Mouse (Mus musculus): ENCODE data around the gene Hagh.

Gene Hagh

DNA sequence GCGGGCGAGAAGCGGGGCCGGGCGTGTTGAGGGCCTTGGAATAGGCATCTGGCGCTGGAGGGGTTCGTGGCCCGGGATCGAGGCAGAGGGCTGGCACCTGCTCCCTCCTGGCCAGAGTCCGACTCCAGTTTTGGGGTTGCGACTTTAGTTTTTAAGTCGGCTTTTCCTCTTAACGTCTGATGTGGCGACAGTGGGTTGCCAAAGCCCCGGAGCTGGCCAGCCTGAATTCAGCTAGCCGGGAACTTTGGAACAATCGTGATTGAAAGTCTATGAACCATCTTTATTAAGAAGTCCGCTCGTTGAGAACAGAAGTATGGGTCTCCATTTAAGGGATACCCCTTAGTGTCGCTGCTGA lies 10.8 kb downstream of the Hagh start:
- no peak for DNase-seq

DNA sequence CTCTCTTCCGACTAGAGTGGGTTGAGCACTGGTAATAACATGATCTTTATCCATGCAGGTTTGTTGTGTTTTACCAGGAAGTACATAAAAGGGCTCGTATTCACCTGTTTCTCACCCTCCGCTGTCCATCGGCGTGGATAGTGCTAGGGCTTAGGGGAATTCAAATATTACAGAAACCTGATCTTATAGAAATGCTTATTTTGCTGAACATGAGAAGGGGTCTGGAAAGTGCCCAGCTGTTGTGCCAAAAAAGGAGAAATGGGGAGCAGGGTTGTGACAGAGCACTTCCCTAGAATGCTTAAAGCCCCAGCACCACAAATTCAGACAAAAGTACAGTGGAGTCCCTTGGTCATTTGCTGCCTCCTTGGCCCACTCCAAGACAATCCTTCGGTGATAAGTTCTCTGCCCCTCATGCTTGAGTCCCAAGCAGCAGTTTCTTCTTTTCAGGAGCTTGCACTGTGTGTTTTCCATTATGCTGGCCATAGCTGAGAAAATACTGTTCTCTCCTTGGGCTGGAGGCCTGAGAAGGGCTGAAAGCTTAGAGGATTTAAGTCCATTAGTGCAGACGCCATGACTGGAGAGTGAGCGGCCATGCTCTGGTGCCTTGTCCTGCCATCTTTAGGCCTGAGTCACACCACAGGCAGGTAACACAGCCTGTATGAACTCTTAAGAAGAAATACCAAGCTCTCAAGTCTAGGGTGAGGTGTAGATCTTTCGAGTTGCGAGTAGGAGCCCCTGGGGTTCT lies 11.6 kb downstream of the Hagh start:
- DNase-seq = peak in 1 of 2 experiments; percentile 35

DNA sequence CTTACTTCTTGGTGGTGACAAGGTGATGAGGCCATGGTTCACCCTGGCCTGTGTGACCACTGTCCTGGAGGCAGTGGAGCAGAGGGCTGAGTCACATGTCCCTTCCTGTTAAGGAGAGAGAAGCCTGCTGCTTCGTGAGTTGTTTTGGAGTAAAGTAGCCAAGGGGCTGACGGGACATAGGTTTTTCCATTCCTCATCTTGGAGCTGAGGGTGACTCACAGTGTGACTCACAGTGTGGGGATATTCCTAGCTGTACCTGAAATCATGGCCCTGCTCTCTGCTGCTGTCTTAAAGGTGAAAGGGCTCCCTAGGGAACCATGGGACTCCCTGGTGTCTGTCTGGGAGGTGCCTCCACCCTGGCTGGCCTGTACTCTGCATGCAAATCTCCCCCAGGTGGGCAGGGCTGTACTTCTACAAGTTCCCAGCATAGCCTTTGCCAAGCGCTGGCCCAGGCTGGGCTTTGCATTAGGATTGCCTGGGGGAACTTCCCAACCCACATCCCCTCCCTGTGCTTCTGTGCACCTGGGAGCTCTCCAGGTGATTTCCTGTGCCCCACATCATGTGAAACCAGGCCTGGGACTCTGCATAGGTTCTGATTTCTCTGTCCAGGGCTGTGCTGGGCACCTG lies 16.0 kb downstream of the Hagh start:
- peak; percentile 38 to 78 for DNase-seq

DNA sequence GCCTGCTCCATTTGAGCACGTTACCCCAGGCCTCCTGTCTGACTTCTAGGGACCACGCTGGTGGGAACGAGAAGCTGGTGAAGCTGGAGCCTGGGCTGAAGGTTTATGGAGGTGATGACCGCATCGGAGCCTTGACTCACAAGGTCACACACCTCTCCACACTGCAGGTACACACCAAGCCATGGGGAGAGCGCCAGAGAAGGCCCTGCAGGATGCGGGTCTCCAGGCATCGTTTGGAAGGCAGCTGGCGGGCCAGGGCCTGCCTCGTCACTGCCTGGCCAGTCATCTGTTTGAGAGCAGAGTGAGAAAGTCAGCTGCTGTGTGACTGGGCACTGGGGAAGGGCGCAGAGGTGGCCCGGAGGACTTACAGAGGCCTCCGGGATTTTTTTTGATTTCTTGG lies 16.6 kb downstream of the Hagh start:
- peak in 1 of 2 experiments; percentile 40 for DNase-seq

DNA sequence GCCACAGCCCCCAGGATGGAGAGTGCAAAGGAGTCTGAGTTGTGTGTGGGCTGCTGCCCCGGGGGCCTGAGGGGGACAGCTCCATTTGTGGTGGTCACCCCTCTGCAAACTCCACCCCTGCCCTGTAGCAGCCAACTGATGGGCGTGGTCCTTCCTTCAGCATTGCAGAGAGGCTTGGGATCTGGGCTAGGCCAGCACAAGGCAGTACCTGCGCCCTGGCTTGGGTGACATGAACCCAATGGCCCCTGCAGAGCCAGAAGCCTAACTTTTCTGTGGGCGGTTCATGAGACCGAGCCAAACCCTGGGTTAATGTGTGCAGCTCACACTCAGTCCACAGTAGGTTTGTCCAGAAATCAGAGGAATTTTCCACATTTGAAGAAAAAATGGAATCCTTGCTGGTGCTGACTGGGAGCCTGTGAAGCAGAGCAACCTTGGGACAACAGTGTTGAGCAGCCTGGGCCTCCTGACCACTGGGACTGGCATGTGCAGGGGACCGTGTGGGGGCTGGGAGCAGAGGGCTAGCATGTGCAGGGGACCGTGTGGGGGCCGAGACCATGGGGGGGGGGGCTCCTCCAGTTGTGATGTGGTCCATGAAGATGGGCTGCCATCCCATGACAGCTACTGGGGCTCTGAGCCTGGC lies 18.0 kb downstream of the Hagh start:
- DNase-seq = peak; percentile 81 to 95

DNA sequence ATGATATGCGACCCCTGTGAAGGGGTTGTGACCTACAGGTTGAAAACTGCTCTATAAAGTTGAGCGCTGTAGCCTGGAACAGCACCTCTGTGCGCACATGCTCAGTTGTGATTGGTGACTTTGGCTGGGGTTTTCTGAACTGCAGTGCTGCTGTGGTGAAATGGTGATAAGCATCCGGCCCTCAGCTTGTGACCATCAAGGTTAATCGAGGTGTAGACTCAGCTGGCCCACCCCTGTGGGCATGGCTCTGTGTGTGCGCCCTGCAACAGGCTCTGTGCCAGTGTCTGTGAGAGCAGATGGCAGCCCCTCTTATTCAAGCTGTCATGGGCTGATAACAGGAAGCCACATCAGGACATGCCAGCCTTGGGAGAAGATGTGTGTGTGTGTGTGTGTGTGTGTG lies 19.0 kb downstream of the Hagh start:
- peak in 1 of 2 experiments; percentile 38 for DNase-seq

DNA sequence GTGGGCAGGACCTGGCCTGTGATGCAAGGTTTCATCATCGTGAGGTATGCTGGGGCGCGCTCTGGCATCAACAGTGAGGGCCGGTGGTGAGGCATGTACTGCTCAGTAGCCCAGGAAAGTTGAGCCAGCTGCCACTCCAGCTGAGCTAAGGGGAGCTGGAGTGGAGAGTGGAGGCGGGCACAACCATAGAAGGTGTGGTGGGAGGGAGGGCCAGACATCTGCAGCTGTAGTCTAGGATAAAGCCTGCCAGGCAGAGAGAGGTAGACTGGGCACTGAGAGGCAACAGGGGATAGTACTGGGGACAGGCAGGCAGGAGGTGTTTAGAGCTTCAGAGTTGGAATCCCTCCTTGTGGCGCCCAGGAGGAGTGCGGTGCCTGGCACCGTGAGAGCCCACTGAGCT lies 20.1 kb downstream of the Hagh start:
- DNase-seq = peak in 1 of 2 experiments; percentile 26

DNA sequence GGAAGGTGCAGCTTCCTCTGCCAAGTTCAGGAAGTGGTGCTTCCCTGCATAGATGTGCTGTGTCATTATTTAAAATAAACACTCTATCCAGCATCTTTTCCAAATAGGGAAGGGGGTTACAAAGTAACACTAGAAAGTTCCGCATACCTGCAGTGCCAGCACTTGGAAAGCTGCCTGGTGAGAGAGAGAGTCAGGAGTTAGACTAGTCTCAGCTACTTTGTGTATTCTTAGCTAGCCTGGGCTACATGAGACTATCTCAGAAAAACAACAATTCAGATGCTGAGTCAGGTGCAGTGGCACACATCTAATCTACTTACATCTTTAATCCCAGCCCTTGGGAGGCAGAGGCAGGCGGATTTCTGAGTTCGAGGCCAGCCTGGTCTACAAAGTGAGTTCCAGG lies 21.8 kb downstream of the Hagh start:
- DNase-seq = peak in 1 of 2 experiments; percentile 14

DNA sequence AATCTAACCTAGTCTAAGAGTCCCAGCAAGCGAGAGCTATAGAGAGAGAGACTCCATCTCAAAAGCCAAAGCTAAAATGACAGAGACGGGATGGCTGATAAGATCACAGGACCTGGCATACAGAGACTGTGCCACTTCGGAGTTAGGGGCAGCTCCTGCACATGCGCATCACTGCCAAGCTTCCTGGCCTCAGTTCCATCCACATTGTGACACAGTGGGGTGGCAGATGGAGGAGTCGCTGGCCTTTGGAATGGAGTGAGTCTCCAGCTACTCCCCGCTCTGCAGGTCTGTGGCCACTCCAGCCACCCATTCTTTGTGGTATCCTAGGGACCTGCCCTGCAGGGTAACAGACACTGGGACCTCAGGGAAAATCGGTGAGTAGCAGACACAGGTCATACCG lies 25.8 kb downstream of the Hagh start, which contains the start of gene Igfals:
Igfals (plus strand) TSS at position 222 of the 400 bp plus-strand sequence.
- DNase-seq = peak in 1 of 2 experiments; percentile 31

DNA sequence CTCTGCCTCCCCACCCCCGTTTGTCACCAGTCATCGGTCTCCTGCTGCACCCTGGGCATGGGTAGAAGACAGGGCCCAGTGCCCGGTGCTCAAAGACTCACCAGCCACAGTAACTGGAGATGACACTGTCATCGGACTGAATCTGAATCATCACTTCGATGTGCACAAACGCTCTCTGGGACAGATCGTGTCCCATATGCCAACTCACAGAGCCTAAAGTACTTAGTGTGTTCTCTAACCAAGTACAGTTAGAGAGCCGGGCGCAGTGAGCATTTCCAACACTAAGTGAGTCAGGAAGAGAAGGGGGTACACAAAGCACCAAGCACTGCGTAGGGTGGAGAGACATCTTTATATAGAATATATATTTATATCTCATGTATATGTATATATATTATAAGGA lies 28.0 kb downstream of the Hagh start:
- DNase-seq = peak in 1 of 2 experiments; percentile 24

DNA sequence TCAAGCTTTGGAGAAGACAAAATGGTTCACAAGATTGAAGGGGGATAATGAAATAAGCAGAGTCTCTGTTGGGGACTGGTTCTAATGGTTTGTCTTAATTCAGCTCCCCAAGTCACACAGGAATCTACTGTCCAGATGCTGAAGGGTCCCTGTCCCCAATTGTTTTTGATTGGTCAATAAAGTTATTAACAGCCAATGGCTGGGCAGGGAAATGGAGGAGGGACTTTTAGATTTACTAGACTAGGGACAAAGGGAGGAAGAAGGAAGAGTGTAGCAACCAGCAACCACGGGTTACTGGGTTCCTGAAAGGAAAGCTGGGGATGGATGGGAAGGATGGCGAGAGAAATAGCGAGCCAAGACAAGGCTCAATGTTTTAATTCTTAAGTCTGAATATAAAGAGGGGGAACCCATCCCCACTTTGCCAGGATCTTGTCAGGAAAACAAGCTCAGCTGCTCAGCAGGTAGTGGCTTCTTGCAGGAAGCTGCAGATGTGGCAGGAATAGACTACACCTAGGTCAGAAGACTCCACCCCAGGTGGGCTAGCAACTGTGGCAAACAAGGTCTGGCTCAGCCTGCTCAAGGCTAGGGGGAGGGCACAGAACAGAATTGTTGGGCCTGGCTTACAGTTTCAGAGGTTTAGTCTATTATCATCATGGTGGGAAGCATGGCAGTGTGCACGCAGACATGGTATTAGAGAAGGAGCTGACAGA lies 33.9 kb downstream of the Hagh start:
- DNase-seq = no peak

DNA sequence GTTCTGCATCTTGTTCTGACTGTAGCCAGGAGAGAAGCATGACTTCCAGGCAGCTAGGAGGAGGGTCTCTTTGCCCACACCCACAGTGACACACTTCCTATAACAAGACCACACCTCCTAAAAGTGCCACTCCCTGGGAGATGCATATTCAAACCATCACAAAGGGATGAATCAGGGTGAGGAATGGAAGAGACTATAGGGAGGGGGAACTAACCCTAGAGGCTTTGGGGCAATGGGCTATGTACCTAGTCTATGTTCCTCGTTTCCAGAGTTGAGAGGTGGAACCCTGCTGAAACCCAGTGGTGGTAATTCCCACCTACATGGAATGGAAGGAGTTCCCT lies 34.4 kb downstream of the Hagh start:
- DNase-seq = no peak

DNA sequence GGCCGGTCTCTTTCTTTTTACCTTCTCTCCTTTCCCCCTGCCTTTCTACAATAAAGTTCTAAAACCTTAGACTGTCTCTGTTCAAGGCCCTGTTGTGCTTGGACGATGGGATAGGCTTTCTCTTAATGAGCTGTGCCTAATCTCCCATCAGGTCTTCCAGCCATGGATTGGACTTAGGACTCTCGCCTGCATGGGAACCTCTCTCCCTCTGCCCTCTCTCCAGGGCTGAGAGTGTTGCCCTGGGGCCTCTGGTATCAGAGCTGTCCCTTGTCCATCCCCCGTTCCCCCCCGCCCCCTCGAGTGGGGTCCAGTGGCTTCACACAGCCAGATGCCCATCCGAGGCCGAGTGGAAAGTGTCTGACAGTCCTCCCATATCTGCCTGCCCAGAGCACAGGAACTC lies 35.0 kb downstream of the Hagh start:
- peak in 1 of 2 experiments; percentile 60 for DNase-seq

DNA sequence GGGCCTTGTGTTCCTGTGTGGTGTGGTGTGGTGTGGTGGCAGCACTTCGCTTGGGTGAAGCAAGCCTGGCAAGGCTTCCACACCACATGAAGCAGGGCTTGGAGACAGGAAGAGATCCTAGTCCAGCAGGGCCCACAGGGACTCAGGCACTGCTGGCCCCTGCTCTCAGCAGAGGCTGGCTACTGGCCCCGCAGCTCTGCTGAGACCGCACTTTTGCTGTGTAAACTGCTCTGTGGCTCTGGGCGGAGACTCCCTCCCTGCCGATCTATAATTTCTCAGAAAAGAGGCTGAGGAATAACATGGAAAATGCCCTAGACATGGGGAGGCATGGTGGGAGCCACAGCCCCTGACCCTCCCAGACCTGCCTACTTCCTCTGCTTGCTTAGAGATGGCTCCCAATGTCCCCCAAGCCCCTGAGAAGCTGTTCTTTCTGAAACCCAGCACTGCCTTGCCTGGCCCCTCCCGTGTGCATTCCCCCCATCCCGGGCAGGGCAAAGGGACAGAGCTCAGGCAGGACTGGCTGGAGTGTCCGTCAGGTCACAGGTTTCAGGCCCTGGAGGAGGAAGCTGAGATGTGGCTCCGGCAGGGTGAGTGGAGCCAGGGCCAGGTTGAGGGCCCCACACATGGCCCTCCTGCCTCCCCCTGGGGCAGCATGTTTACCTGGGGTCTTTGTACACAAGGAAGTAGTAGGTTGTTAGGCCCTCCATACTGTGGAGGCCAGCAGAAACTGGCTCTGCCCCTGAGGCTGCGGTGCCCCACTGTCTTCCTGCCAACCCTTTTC lies 37.6 kb downstream of the Hagh start:
- DNase-seq = peak; percentile 75 to 90

DNA sequence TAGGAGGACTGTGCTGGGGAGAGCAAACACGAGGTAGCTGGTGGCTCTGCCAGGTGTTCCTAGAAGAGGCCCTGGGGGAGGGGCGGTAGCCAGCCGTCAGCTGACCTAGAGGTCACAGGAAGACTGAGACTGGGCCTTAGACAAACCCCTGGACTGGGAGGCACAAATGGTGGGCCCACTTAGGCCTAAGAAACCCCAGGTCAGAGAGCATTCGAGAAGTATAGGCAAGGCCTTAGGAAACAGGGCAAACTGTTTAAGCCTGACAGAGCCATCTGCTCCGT lies 38.1 kb downstream of the Hagh start:
- DNase-seq = peak; percentile 93 to 96

DNA sequence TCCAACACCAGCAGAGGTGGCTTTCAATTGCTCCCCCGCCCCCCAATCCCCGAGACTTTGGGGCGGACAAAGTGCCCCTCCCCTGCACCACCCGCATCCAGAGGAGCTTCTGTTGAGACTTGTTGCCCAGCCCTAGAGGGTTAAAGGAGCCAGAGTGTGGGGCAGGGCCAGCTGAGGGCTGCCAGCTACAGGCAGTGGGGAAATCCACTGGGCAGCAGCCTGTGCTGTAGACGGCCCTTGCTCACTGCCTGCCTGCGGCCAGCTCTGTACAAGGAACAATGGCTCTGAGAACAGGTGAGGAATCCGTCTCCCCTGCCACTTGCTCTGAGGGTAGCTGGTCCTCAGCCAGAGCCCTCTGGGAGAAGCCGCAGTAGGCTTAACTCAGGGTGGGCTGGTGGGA lies 38.6 kb downstream of the Hagh start:
- peak in 1 of 2 experiments; percentile 81 for DNase-seq

DNA sequence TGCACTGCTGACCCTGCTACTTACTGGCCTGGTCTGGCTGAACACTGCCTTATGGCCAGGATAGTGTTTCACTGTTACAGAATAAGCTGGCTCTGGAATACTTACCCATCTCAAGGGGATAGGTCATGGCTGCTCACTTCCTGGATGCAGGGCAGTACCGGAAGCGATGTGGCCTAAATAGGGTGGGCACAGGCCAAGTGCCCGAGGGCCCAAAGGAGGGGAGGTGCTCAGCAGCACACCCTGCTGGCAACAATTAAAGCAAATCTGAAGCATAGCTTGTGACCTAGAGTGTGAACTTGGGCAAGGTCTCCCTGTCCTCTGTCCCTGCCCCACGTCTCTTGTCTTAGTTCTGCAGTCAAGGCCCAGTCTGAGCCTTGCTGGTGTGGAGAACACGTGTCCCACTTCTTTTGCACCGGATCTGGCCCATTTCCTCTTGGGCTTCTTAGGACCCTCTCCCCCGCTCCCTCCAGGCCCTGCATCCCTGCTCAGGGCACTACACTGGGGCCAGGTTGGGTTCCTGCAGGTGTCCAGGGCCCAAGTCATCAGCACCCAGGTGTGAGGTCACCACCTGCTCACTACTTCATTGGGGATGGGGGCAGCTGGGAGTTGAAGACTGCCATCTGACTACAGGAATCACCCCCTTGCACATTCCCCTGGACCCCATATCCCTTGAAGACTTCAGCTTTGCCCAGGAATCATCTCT lies 41.9 kb downstream of the Hagh start:
- DNase-seq = peak; percentile 70 to 71

DNA sequence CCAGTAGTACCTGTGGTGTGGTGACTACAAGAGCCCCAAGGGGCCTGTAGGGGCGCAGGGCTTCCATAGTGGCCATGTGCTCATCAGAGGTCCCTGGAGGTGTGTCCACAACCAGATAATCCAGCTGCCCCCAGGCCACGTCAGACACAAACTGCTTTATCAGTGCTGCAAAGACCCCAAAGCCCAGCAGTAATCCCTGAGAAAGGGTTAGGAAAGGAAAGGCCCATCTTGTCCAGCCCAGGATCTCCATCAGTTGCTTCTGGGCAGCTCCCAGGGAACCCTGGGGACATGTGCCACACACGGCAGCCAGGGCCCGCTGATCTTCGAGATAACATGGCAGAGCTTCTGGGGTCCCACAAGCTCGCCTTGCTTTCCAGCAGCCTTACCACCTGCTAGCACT lies 44.4 kb downstream of the Hagh start:
- peak in 1 of 2 experiments; percentile 30 for DNase-seq

DNA sequence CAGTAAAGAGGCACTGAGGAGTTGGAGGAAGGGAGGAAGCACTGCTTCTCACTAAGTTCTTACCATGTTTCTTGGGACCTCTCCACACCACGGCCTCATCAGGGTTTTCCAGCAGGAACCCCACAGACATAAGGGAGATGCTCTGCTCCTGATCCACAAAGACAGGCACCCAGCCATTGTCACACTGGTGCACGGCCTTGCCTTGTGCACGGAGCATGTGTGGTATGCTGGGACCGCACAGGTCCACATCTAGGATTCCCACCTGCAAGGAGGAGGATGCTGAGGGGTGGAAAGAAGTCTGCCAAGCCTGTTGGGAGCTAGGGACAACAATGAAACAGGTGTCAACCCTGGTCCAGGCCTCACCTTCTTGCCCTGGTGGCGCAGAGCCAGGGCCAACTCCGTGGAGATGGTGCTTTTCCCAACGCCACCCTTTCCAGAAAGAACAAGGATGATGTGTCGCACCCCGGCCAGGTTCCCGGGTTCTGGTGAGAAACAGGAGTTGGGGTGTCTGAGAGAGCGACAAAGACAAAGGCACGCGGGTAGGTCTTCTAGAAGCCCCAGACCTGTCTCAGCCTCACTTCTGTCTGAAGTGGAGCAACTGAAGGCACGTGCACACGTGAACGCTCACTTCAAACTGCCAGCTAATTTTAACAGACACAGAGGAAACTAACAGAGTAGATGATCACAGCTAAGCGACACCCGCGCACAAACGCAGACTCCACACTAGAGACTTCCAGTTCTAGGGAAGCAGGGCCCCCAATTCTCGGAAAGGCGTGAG lies 45.6 kb downstream of the Hagh start:
- DNase-seq = peak in 1 of 2 experiments; percentile 56

DNA sequence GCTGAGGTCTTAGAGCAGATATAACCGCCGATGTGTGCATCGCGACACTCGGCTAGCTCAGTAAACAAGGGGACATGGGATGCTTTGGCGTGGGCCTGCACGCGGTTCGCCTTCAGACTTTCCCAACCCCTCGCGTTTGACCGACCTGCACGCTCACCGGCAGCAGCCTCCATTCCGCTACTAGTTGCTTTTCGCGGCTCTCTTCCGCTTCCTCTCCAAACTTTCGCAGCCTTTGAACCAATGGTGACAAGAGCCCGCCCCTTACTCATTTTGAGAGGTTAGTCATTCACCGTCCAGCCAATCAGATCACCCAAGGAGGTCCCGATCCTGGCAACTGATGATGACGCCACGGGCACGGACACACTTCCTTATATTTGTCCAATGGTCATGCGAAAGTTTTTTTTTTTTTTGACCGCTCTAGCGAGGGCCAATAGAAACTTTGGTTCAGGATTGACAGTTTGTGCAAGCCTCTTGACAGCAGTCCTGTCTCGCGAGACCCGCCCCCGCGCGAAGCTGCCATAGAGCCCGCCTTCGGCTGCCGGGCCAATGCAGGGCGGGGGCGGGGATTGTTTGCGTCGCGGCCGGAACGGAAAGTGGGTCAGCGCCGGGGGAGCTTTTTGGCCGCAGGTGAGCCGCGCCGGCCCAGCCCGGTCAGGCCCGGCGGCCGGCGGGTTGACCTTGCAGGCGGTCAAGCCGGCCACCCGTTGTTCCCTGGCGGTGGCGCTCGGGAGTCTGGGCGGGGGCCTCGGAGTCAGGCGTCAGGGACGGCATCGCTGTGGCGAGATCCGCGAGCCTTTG lies 46.4 kb downstream of the Hagh start, which contains the start of the genes Nubp2 and Spsb3:
Nubp2 (minus strand) TSS at position 216 of the 798 bp plus-strand sequence.
Spsb3 (plus strand) TSS at position 510 of the 798 bp plus-strand sequence.
- DNase-seq = peak; percentile 99 to 100
